Mouse (Mus musculus) hindbrain, embryonic 16.5 days (tissue): ENCODE measurements at regions not wholly inside any gene's neighbourhood (a gene's known extent, or its start where the extent isn't known, plus 50 kb on each side); places are given as distances from the start of the nearest gene placed in this dataset.

ENCODE experiments used
- ATAC-seq: fragments of 200-750 bp; cut with Nextera tagmentation; 2 replicates; pipeline ENCODE4 v1.8.0; 2017; ENCODE audit warnings: moderate TSS enrichment, moderate library complexity
- H3K27ac ChIP-seq: fragments of 300-500 bp; sonication (generic); 2 replicates; pipeline ENCODE4 v1.5.1; 2014; ENCODE audit warnings: low read depth, mild to moderate bottlenecking, control low read depth, low read length, moderate library complexity
- H3K27me3 ChIP-seq: fragments of 300-500 bp; sonication (generic); replicated peaks from 2 replicates; pipeline ENCODE4 v1.6.1; 2014; ENCODE audit warnings: low read length; ENCODE audit not compliant: control insufficient read depth, insufficient read depth
- H3K36me3 ChIP-seq: fragments of 300-500 bp; sonication (generic); 2 replicates; pipeline ENCODE4 v1.6.1; 2014; ENCODE audit warnings: mild to moderate bottlenecking, low read length, moderate library complexity, mixed read lengths; ENCODE audit not compliant: control insufficient read depth, insufficient read depth
- H3K4me1 ChIP-seq: fragments of 300-500 bp; sonication (generic); 2 replicates; pipeline ENCODE4 v1.6.1; 2014; ENCODE audit warnings: low read depth, low read length; ENCODE audit not compliant: control insufficient read depth, insufficient read depth
- H3K4me2 ChIP-seq: fragments of 300-500 bp; sonication (generic); 2 replicates; pipeline ENCODE4 v1.6.1; 2014; ENCODE audit warnings: mild to moderate bottlenecking, low read length, control low read depth, moderate library complexity
- H3K4me3 ChIP-seq: fragments of 300-500 bp; sonication (generic); 2 replicates; pipeline ENCODE4 v1.5.1; 2014; ENCODE audit warnings: mild to moderate bottlenecking, low read length, control low read depth, moderate library complexity
- H3K9ac ChIP-seq: fragments of 300-500 bp; sonication (generic); 2 replicates; pipeline ENCODE4 v1.6.1; 2014; ENCODE audit warnings: low read depth, mild to moderate bottlenecking, control low read depth, low read length, moderate library complexity
- H3K9me3 ChIP-seq: fragments of 300-500 bp; sonication (generic); 2 replicates; pipeline ENCODE4 v1.6.1; 2014; ENCODE audit warnings: mild to moderate bottlenecking, low read length, moderate library complexity; ENCODE audit not compliant: control insufficient read depth
- WGBS: fragments of 180-500 bp; shearing (Covaris S2); extraction: QIAGEN DNeasy Blood & Tissue Kit; methylation state at CpG from one replicate; pipeline ENCODE4 v1.1.7; 2014; 5-methylcytosine and 5-hydroxymethylcytosine counted together

- no peak for ATAC-seq
- H3K27me3 ChIP-seq = no peaks in the 10 kb centered on the region
- no peak overlapping the region for H3K4me2 ChIP-seq
- WGBS = 79% methylated on average over 2 of the region's 2 CpGs
- H3K27ac ChIP-seq = no peak overlapping the region
- no peaks in the 10 kb centered on the region for H3K4me1 ChIP-seq
- H3K9ac ChIP-seq = no peak overlapping the region
- no peaks in the 10 kb centered on the region for H3K9me3 ChIP-seq
- no peak overlapping the region for H3K4me3 ChIP-seq
- no peaks in the 10 kb centered on the region for H3K36me3 ChIP-seq
Measured at GRCm38 (mm10) chr3:78648115-78648514, 638.2 kb downstream of the Rapgef2 start.

- H3K4me3 ChIP-seq = no peak overlapping the region
- ATAC-seq = no peak
- H3K9me3 ChIP-seq = peaks cover 9% of the 10 kb centered on the region
- 32% methylated on average over 4 of the region's 4 CpGs for WGBS
- no peak overlapping the region for H3K9ac ChIP-seq
- no peak overlapping the region for H3K27ac ChIP-seq
- no peak overlapping the region for H3K4me2 ChIP-seq
- no peaks in the 10 kb centered on the region for H3K36me3 ChIP-seq
- no peaks in the 10 kb centered on the region for H3K4me1 ChIP-seq
- no peaks in the 10 kb centered on the region for H3K27me3 ChIP-seq
Measured at GRCm38 (mm10) chr3:78635386-78635785, 650.9 kb downstream of the Rapgef2 start.

GRCm38 (mm10) chr3:78618900-78619299, 667.4 kb downstream of the Rapgef2 start:
- Histone ChIP-seq H3K4me2 (no peak overlapping the region), H3K36me3 (no peaks in the 10 kb centered on the region), H3K4me3 (no peak overlapping the region), H3K27me3 (no peaks in the 10 kb centered on the region), H3K9ac (no peak overlapping the region), H3K27ac (no peak overlapping the region), H3K9me3 (no peaks in the 10 kb centered on the region), H3K4me1 (no peaks in the 10 kb centered on the region)
- 46% methylated on average over 3 of the region's 3 CpGs for WGBS
- ATAC-seq = no peak

- no peak overlapping the region for H3K27ac ChIP-seq
- H3K4me1 ChIP-seq = peaks cover 5% of the 10 kb centered on the region
- no peaks in the 10 kb centered on the region for H3K36me3 ChIP-seq
- no peaks in the 10 kb centered on the region for H3K9me3 ChIP-seq
- no peak overlapping the region for H3K9ac ChIP-seq
- ATAC-seq = peak; percentile 82
- H3K4me3 ChIP-seq = no peak overlapping the region
- no peaks in the 10 kb centered on the region for H3K27me3 ChIP-seq
- WGBS = 19% methylated on average over 6 of the region's 6 CpGs
- H3K4me2 ChIP-seq = no peak overlapping the region
Measured at GRCm38 (mm10) chr3:78594718-78595236, 691.5 kb downstream of the Rapgef2 start.

GRCm38 (mm10) chr3:78594305-78594704, 692.0 kb downstream of the Rapgef2 start:
- H3K9ac ChIP-seq = no peak overlapping the region
- H3K36me3 ChIP-seq = no peaks in the 10 kb centered on the region
- ATAC-seq = no peak
- no peaks in the 10 kb centered on the region for H3K27me3 ChIP-seq
- H3K27ac ChIP-seq = no peak overlapping the region
- WGBS = 62% methylated on average over 11 of the region's 11 CpGs
- no peak overlapping the region for H3K4me3 ChIP-seq
- H3K4me2 ChIP-seq = no peak overlapping the region
- H3K4me1 ChIP-seq = peaks cover 5% of the 10 kb centered on the region
- H3K9me3 ChIP-seq = no peaks in the 10 kb centered on the region

- ATAC-seq = no peak
- H3K4me1 ChIP-seq = no peaks in the 10 kb centered on the region
- no peak overlapping the region for H3K4me2 ChIP-seq
- 72% methylated on average over 1 of the region's 1 CpGs for WGBS
- no peak overlapping the region for H3K27ac ChIP-seq
- no peaks in the 10 kb centered on the region for H3K36me3 ChIP-seq
- no peaks in the 10 kb centered on the region for H3K9me3 ChIP-seq
- H3K27me3 ChIP-seq = no peaks in the 10 kb centered on the region
- no peak overlapping the region for H3K9ac ChIP-seq
- no peak overlapping the region for H3K4me3 ChIP-seq
Measured at GRCm38 (mm10) chr3:78586639-78587038, 699.7 kb downstream of the Rapgef2 start.

GRCm38 (mm10) chr3:78581868-78582267, 704.4 kb downstream of the Rapgef2 start:
- Histone ChIP-seq H3K4me1 (no peaks in the 10 kb centered on the region), H3K4me3 (no peak overlapping the region), H3K27me3 (no peaks in the 10 kb centered on the region), H3K9me3 (no peaks in the 10 kb centered on the region), H3K27ac (no peak overlapping the region), H3K9ac (no peak overlapping the region), H3K4me2 (no peak overlapping the region), H3K36me3 (no peaks in the 10 kb centered on the region)
- no peak for ATAC-seq
- WGBS = 4% methylated on average over 1 of the region's 1 CpGs

GRCm38 (mm10) chr3:78581100-78581499, 705.2 kb downstream of the Rapgef2 start:
- peak; percentile 58; the same call in 1 of the 2 replicates for ATAC-seq
- WGBS = 40% methylated on average over 3 of the region's 3 CpGs
- H3K9ac ChIP-seq = no peak overlapping the region

GRCm38 (mm10) chr3:78575667-78576464, 710.5 kb downstream of the Rapgef2 start:
- Histone ChIP-seq H3K4me3 (no peak overlapping the region), H3K4me1 (no peaks in the 10 kb centered on the region), H3K9me3 (no peaks in the 10 kb centered on the region), H3K4me2 (no peak overlapping the region), H3K36me3 (no peaks in the 10 kb centered on the region), H3K27ac (no peak overlapping the region), H3K27me3 (no peaks in the 10 kb centered on the region), H3K9ac (no peak overlapping the region)
- ATAC-seq = 0 out of 2 replicates have a peak, but pooled peaks have one; percentile 50
- 20% methylated on average over 2 of the region's 2 CpGs for WGBS

More at GRCm38 (mm10) chr3:78581100-78581499, 705.2 kb downstream of the Rapgef2 start:
- no peak overlapping the region for H3K4me2 ChIP-seq
- H3K27ac ChIP-seq = no peak overlapping the region
- no peaks in the 10 kb centered on the region for H3K9me3 ChIP-seq
- no peak overlapping the region for H3K4me3 ChIP-seq
- no peaks in the 10 kb centered on the region for H3K27me3 ChIP-seq
- H3K4me1 ChIP-seq = no peaks in the 10 kb centered on the region
- H3K36me3 ChIP-seq = no peaks in the 10 kb centered on the region
